Mouse (Mus musculus): Measurements from ENCODE around the gene Lyar. TPM values are rescaled to one million over a fixed set of nuclear protein-coding genes. Genes with fewer than 3 reads are reported as not detected.

The Lyar gene
- polyA plus RNA-seq, 1 experiment from 2014 or later, result 221 TPM

- Histone ChIP-seq H3K27ac (ENCODE audit: low read depth, low read length) (no peak overlapping the region), H3K4me1 (replicated peaks; ENCODE audit: control insufficient read depth, insufficient read depth, low read length) (peaks cover 3% of the 10 kb centered on the region; the same call in 1 of the 2 replicates), H3K4me2 (no peak overlapping the region), H3K9me3 (ENCODE audit: control insufficient read depth, low read length) (no peaks in the 10 kb centered on the region), H3K36me3 (ENCODE audit: control insufficient read depth, insufficient read depth, low read length) (peaks cover 7% of the 10 kb centered on the region; the same call in 1 of the 2 replicates), H3K4me3 (ENCODE audit: low read depth, low read length) (no peak overlapping the region), H3K27me3 (replicated peaks; ENCODE audit: control insufficient read depth, insufficient read depth, low read length) (no peaks in the 10 kb centered on the region), H3K9ac (ENCODE audit: low read depth, low read length) (no peak overlapping the region)
- WGBS, result 89% methylated on average over 5 of the region's 5 CpGs
- no peak for DNase-seq (ENCODE audit: low spot score)
- ATAC-seq (replicated peaks; ENCODE audit: low FRiP score), result no peak
These were observed 38.5 kb downstream of the Lyar start for GRCm38 (mm10) chr5:38258773-38259146.

GRCm38 (mm10) chr5:38259455-38260106 is 39.3 kb downstream of the Lyar start:
- peak overlapping the region; percentile 56 for H3K4me2 ChIP-seq
- peaks cover 3% of the 10 kb centered on the region; the same call in 1 of the 2 replicates for H3K4me1 ChIP-seq (replicated peaks; ENCODE audit: control insufficient read depth, insufficient read depth, low read length)
- no peaks in the 10 kb centered on the region for H3K9me3 ChIP-seq (ENCODE audit: control insufficient read depth, low read length)
- ATAC-seq (replicated peaks; ENCODE audit: low FRiP score) (0 out of 2 replicates have a peak, but pooled peaks have one; percentile 14), DNase-seq (ENCODE audit: low spot score) (no peak)
- WGBS, result 38% methylated on average over 9 of the region's 9 CpGs
- H3K4me3 ChIP-seq (ENCODE audit: low read depth, low read length), result peak overlapping the region; percentile 76
- peaks cover 10% of the 10 kb centered on the region; the same call in 1 of the 2 replicates for H3K36me3 ChIP-seq (ENCODE audit: control insufficient read depth, insufficient read depth, low read length)
- peak overlapping the region; percentile 64; the same call in 1 of the 2 replicates for H3K27ac ChIP-seq (ENCODE audit: low read depth, low read length)
- H3K9ac ChIP-seq (ENCODE audit: low read depth, low read length), result peak overlapping the region; percentile 78
- H3K27me3 ChIP-seq (replicated peaks; ENCODE audit: control insufficient read depth, insufficient read depth, low read length), result no peaks in the 10 kb centered on the region

GRCm38 (mm10) chr5:38260107-38260682 is 39.9 kb downstream of the Lyar start, which contains the start of gene Tmem128:
Tmem128 (plus strand) TSS chr5:38260185.
- Histone ChIP-seq H3K9me3 (ENCODE audit: control insufficient read depth, low read length) (no peaks in the 10 kb centered on the region), H3K36me3 (ENCODE audit: control insufficient read depth, insufficient read depth, low read length) (peaks cover 11% of the 10 kb centered on the region; the same call in 1 of the 2 replicates), H3K4me2 (peak within 1 kb of the TSS; percentile 56), H3K9ac (ENCODE audit: low read depth, low read length) (peak within 1 kb of the TSS; percentile 78), H3K27me3 (replicated peaks; ENCODE audit: control insufficient read depth, insufficient read depth, low read length) (no peaks in the 10 kb centered on the region), H3K4me1 (replicated peaks; ENCODE audit: control insufficient read depth, insufficient read depth, low read length) (peaks cover 3% of the 10 kb centered on the region; the same call in 1 of the 2 replicates), H3K4me3 (ENCODE audit: low read depth, low read length) (peak within 1 kb of the TSS; percentile 76), H3K27ac (ENCODE audit: low read depth, low read length) (peak within 1 kb of the TSS; percentile 64)
- DNase-seq (ENCODE audit: low spot score) (peak; percentile 76), ATAC-seq (replicated peaks; ENCODE audit: low FRiP score) (peak; percentile 73)
- under 1% methylated on average over 40 of the region's 40 CpGs for WGBS

GRCm38 (mm10) chr5:38270942-38271341 is 50.7 kb downstream of the Lyar start:
- 82% methylated on average over 3 of the region's 3 CpGs for WGBS
- Histone ChIP-seq H3K4me3 (ENCODE audit: low read depth, low read length) (no peak overlapping the region), H3K4me1 (replicated peaks; ENCODE audit: control insufficient read depth, insufficient read depth, low read length) (no peaks in the 10 kb centered on the region)

GRCm38 (mm10) chr5:38273831-38274230 is 53.6 kb downstream of the Lyar start:
- H3K4me2 ChIP-seq, result no peak overlapping the region
- no peak overlapping the region for H3K27ac ChIP-seq (ENCODE audit: low read depth, low read length)
- H3K4me1 ChIP-seq (replicated peaks; ENCODE audit: control insufficient read depth, insufficient read depth, low read length), result no peaks in the 10 kb centered on the region
- DNase-seq (ENCODE audit: low spot score), result no peak
- peaks cover 45% of the 10 kb centered on the region for H3K27me3 ChIP-seq (replicated peaks; ENCODE audit: control insufficient read depth, insufficient read depth, low read length)
- H3K36me3 ChIP-seq (ENCODE audit: control insufficient read depth, insufficient read depth, low read length), result peaks cover 6% of the 10 kb centered on the region; the same call in 1 of the 2 replicates
- no peaks in the 10 kb centered on the region for H3K9me3 ChIP-seq (ENCODE audit: control insufficient read depth, low read length)
- 55% methylated on average over 4 of the region's 4 CpGs for WGBS
- ATAC-seq (replicated peaks; ENCODE audit: low FRiP score), result no peak
- H3K9ac ChIP-seq (ENCODE audit: low read depth, low read length), result no peak overlapping the region
- H3K4me3 ChIP-seq (ENCODE audit: low read depth, low read length), result no peak overlapping the region

More at GRCm38 (mm10) chr5:38270942-38271341, 50.7 kb downstream of the Lyar start:
- ATAC-seq (replicated peaks; ENCODE audit: low FRiP score) (no peak), DNase-seq (ENCODE audit: low spot score) (no peak)
- Histone ChIP-seq H3K9ac (ENCODE audit: low read depth, low read length) (no peak overlapping the region), H3K4me2 (no peak overlapping the region), H3K9me3 (ENCODE audit: control insufficient read depth, low read length) (no peaks in the 10 kb centered on the region), H3K27ac (ENCODE audit: low read depth, low read length) (no peak overlapping the region), H3K27me3 (replicated peaks; ENCODE audit: control insufficient read depth, insufficient read depth, low read length) (peaks cover 18% of the 10 kb centered on the region), H3K36me3 (ENCODE audit: control insufficient read depth, insufficient read depth, low read length) (peaks cover 9% of the 10 kb centered on the region; the same call in 1 of the 2 replicates)

- no peaks in the 10 kb centered on the region for H3K4me1 ChIP-seq (replicated peaks; ENCODE audit: control insufficient read depth, insufficient read depth, low read length)
- H3K9ac ChIP-seq (ENCODE audit: low read depth, low read length), result no peak within 1 kb of the TSS
- H3K27ac ChIP-seq (ENCODE audit: low read depth, low read length), result no peak within 1 kb of the TSS
- no peaks in the 10 kb centered on the region for H3K36me3 ChIP-seq (ENCODE audit: control insufficient read depth, insufficient read depth, low read length)
- ATAC-seq (replicated peaks; ENCODE audit: low FRiP score) (no peak), DNase-seq (ENCODE audit: low spot score) (no peak)
- peaks cover 50% of the 10 kb centered on the region for H3K27me3 ChIP-seq (replicated peaks; ENCODE audit: control insufficient read depth, insufficient read depth, low read length)
- no peak within 1 kb of the TSS for H3K4me3 ChIP-seq (ENCODE audit: low read depth, low read length)
- 16% methylated on average over 4 of the region's 4 CpGs for WGBS
- H3K9me3 ChIP-seq (ENCODE audit: control insufficient read depth, low read length), result no peaks in the 10 kb centered on the region
- no peak within 1 kb of the TSS for H3K4me2 ChIP-seq
These were observed 55.5 kb downstream of the Lyar start, which contains the start of gene Otop1 for GRCm38 (mm10) chr5:38275771-38276170. Otop1 (plus strand) TSS chr5:38275972.

GRCm38 (mm10) chr5:38276451-38276850 is 56.2 kb downstream of the Lyar start:
- H3K36me3 ChIP-seq (ENCODE audit: control insufficient read depth, insufficient read depth, low read length), result no peaks in the 10 kb centered on the region
- H3K9me3 ChIP-seq (ENCODE audit: control insufficient read depth, low read length), result no peaks in the 10 kb centered on the region
- no peak overlapping the region for H3K27ac ChIP-seq (ENCODE audit: low read depth, low read length)
- 4% methylated on average over 19 of the region's 19 CpGs for WGBS
- no peak overlapping the region for H3K4me2 ChIP-seq
- H3K4me1 ChIP-seq (replicated peaks; ENCODE audit: control insufficient read depth, insufficient read depth, low read length), result no peaks in the 10 kb centered on the region
- no peak for DNase-seq (ENCODE audit: low spot score)
- no peak overlapping the region for H3K9ac ChIP-seq (ENCODE audit: low read depth, low read length)
- H3K27me3 ChIP-seq (replicated peaks; ENCODE audit: control insufficient read depth, insufficient read depth, low read length), result peaks cover 50% of the 10 kb centered on the region
- ATAC-seq (replicated peaks; ENCODE audit: low FRiP score), result no peak
- H3K4me3 ChIP-seq (ENCODE audit: low read depth, low read length), result no peak overlapping the region

GRCm38 (mm10) chr5:38277098-38277866 is 57.0 kb downstream of the Lyar start:
- no peaks in the 10 kb centered on the region for H3K4me1 ChIP-seq (replicated peaks; ENCODE audit: control insufficient read depth, insufficient read depth, low read length)
- no peak for ATAC-seq (replicated peaks; ENCODE audit: low FRiP score)
- H3K27ac ChIP-seq (ENCODE audit: low read depth, low read length), result no peak overlapping the region
- peak overlapping the region; percentile 25; the same call in 1 of the 2 replicates for H3K4me3 ChIP-seq (ENCODE audit: low read depth, low read length)
- H3K4me2 ChIP-seq, result peak overlapping the region; percentile 28
- 4% methylated on average over 64 of the region's 65 CpGs for WGBS
- H3K9ac ChIP-seq (ENCODE audit: low read depth, low read length), result no peak overlapping the region
- H3K9me3 ChIP-seq (ENCODE audit: control insufficient read depth, low read length), result no peaks in the 10 kb centered on the region
- H3K27me3 ChIP-seq (replicated peaks; ENCODE audit: control insufficient read depth, insufficient read depth, low read length), result peaks cover 50% of the 10 kb centered on the region
- DNase-seq (ENCODE audit: low spot score), result no peak
- H3K36me3 ChIP-seq (ENCODE audit: control insufficient read depth, insufficient read depth, low read length), result no peaks in the 10 kb centered on the region
